Mouse (Mus musculus): ENCODE results near the gene Hpf1. TPM values are rescaled to one million over a fixed set of nuclear protein-coding genes. Genes with fewer than 3 reads are reported as not detected.

Gene Hpf1
- polyA plus RNA-seq, 1 experiment from 2014 or later, result 75.8 TPM

GRCm38 (mm10) chr8:60865504-60866114 is 24.6 kb upstream of the Hpf1 start:
- Histone ChIP-seq H3K27me3 (ENCODE audit: control insufficient read depth, insufficient read depth, low read length) (no peaks in the 10 kb centered on the region), H3K4me2 (no peak overlapping the region), H3K9ac (ENCODE audit: low read depth, low read length) (no peak overlapping the region), H3K4me1 (ENCODE audit: control insufficient read depth, insufficient read depth, low read length) (no peaks in the 10 kb centered on the region), H3K27ac (ENCODE audit: low read depth, low read length) (no peak overlapping the region), H3K36me3 (ENCODE audit: control insufficient read depth, insufficient read depth, low read length) (no peaks in the 10 kb centered on the region), H3K4me3 (ENCODE audit: low read depth, low read length) (no peak overlapping the region), H3K9me3 (replicated peaks; ENCODE audit: control insufficient read depth, low read length) (no peaks in the 10 kb centered on the region)
- WGBS (ENCODE audit: insufficient replicate concordance), result 32% methylated on average over 3 of the region's 3 CpGs
- no peak for ATAC-seq (replicated peaks; ENCODE audit: insufficient number of reproducible peaks, low FRiP score, low TSS enrichment)

GRCm38 (mm10) chr8:60867468-60868115 is 22.6 kb upstream of the Hpf1 start:
- no peaks in the 10 kb centered on the region for H3K36me3 ChIP-seq (ENCODE audit: control insufficient read depth, insufficient read depth, low read length)
- no peak for ATAC-seq (replicated peaks; ENCODE audit: insufficient number of reproducible peaks, low FRiP score, low TSS enrichment)
- no peaks in the 10 kb centered on the region for H3K27me3 ChIP-seq (ENCODE audit: control insufficient read depth, insufficient read depth, low read length)
- H3K9ac ChIP-seq (ENCODE audit: low read depth, low read length), result no peak overlapping the region
- H3K4me1 ChIP-seq (ENCODE audit: control insufficient read depth, insufficient read depth, low read length), result no peaks in the 10 kb centered on the region
- H3K4me3 ChIP-seq (ENCODE audit: low read depth, low read length), result no peak overlapping the region
- H3K27ac ChIP-seq (ENCODE audit: low read depth, low read length), result no peak overlapping the region
- H3K9me3 ChIP-seq (replicated peaks; ENCODE audit: control insufficient read depth, low read length), result no peaks in the 10 kb centered on the region
- no peak overlapping the region for H3K4me2 ChIP-seq
- WGBS (ENCODE audit: insufficient replicate concordance), result 54% methylated on average over 4 of the region's 4 CpGs

GRCm38 (mm10) chr8:60868236-60868965 is 21.8 kb upstream of the Hpf1 start:
- Histone ChIP-seq H3K36me3 (ENCODE audit: control insufficient read depth, insufficient read depth, low read length) (no peaks in the 10 kb centered on the region), H3K9ac (ENCODE audit: low read depth, low read length) (no peak overlapping the region), H3K9me3 (replicated peaks; ENCODE audit: control insufficient read depth, low read length) (no peaks in the 10 kb centered on the region), H3K4me2 (no peak overlapping the region), H3K4me3 (ENCODE audit: low read depth, low read length) (no peak overlapping the region), H3K27ac (ENCODE audit: low read depth, low read length) (no peak overlapping the region), H3K4me1 (ENCODE audit: control insufficient read depth, insufficient read depth, low read length) (no peaks in the 10 kb centered on the region), H3K27me3 (ENCODE audit: control insufficient read depth, insufficient read depth, low read length) (no peaks in the 10 kb centered on the region)
- no peak for ATAC-seq (replicated peaks; ENCODE audit: insufficient number of reproducible peaks, low FRiP score, low TSS enrichment)
- 74% methylated on average over 4 of the region's 4 CpGs for WGBS (ENCODE audit: insufficient replicate concordance)

- ATAC-seq (replicated peaks; ENCODE audit: insufficient number of reproducible peaks, low FRiP score, low TSS enrichment), result no peak
- 80% methylated on average over 2 of the region's 2 CpGs for WGBS (ENCODE audit: insufficient replicate concordance)
- Histone ChIP-seq H3K4me3 (ENCODE audit: low read depth, low read length) (no peak overlapping the region), H3K9me3 (replicated peaks; ENCODE audit: control insufficient read depth, low read length) (no peaks in the 10 kb centered on the region), H3K4me2 (no peak overlapping the region), H3K27ac (ENCODE audit: low read depth, low read length) (no peak overlapping the region), H3K4me1 (ENCODE audit: control insufficient read depth, insufficient read depth, low read length) (no peaks in the 10 kb centered on the region), H3K9ac (ENCODE audit: low read depth, low read length) (no peak overlapping the region), H3K36me3 (ENCODE audit: control insufficient read depth, insufficient read depth, low read length) (no peaks in the 10 kb centered on the region), H3K27me3 (ENCODE audit: control insufficient read depth, insufficient read depth, low read length) (no peaks in the 10 kb centered on the region)
Observed at GRCm38 (mm10) chr8:60869761-60870160, 20.5 kb upstream of the Hpf1 start.

- WGBS (ENCODE audit: insufficient replicate concordance), result 78% methylated on average over 13 of the region's 13 CpGs
- Histone ChIP-seq H3K27me3 (ENCODE audit: control insufficient read depth, insufficient read depth, low read length) (no peaks in the 10 kb centered on the region), H3K9ac (ENCODE audit: low read depth, low read length) (no peak overlapping the region), H3K4me1 (ENCODE audit: control insufficient read depth, insufficient read depth, low read length) (no peaks in the 10 kb centered on the region), H3K27ac (ENCODE audit: low read depth, low read length) (no peak overlapping the region), H3K4me2 (no peak overlapping the region), H3K4me3 (ENCODE audit: low read depth, low read length) (no peak overlapping the region), H3K36me3 (ENCODE audit: control insufficient read depth, insufficient read depth, low read length) (no peaks in the 10 kb centered on the region), H3K9me3 (replicated peaks; ENCODE audit: control insufficient read depth, low read length) (no peaks in the 10 kb centered on the region)
- no peak for ATAC-seq (replicated peaks; ENCODE audit: insufficient number of reproducible peaks, low FRiP score, low TSS enrichment)
Observed at GRCm38 (mm10) chr8:60870231-60871193, 19.7 kb upstream of the Hpf1 start.

GRCm38 (mm10) chr8:60878617-60879016 is 11.6 kb upstream of the Hpf1 start:
- Histone ChIP-seq H3K27me3 (ENCODE audit: control insufficient read depth, insufficient read depth, low read length) (no peaks in the 10 kb centered on the region), H3K4me3 (ENCODE audit: low read depth, low read length) (no peak overlapping the region), H3K36me3 (ENCODE audit: control insufficient read depth, insufficient read depth, low read length) (no peaks in the 10 kb centered on the region), H3K4me1 (ENCODE audit: control insufficient read depth, insufficient read depth, low read length) (no peaks in the 10 kb centered on the region), H3K4me2 (no peak overlapping the region), H3K9me3 (replicated peaks; ENCODE audit: control insufficient read depth, low read length) (no peaks in the 10 kb centered on the region), H3K9ac (ENCODE audit: low read depth, low read length) (no peak overlapping the region), H3K27ac (ENCODE audit: low read depth, low read length) (no peak overlapping the region)
- no peak for ATAC-seq (replicated peaks; ENCODE audit: insufficient number of reproducible peaks, low FRiP score, low TSS enrichment)
- 52% methylated on average over 2 of the region's 2 CpGs for WGBS (ENCODE audit: insufficient replicate concordance)

GRCm38 (mm10) chr8:60883419-60884137 is 6.6 kb upstream of the Hpf1 start:
- H3K36me3 ChIP-seq (ENCODE audit: control insufficient read depth, insufficient read depth, low read length), result no peaks in the 10 kb centered on the region
- 78% methylated on average over 4 of the region's 4 CpGs for WGBS (ENCODE audit: insufficient replicate concordance)

GRCm38 (mm10) chr8:60886736-60887135 is 3.5 kb upstream of the Hpf1 start:
- Histone ChIP-seq H3K36me3 (ENCODE audit: control insufficient read depth, insufficient read depth, low read length) (no peaks in the 10 kb centered on the region), H3K9ac (ENCODE audit: low read depth, low read length) (no peak overlapping the region), H3K4me2 (no peak overlapping the region), H3K27ac (ENCODE audit: low read depth, low read length) (no peak overlapping the region), H3K9me3 (replicated peaks; ENCODE audit: control insufficient read depth, low read length) (no peaks in the 10 kb centered on the region), H3K27me3 (ENCODE audit: control insufficient read depth, insufficient read depth, low read length) (no peaks in the 10 kb centered on the region), H3K4me3 (ENCODE audit: low read depth, low read length) (no peak overlapping the region), H3K4me1 (ENCODE audit: control insufficient read depth, insufficient read depth, low read length) (peaks cover 9% of the 10 kb centered on the region)
- WGBS (ENCODE audit: insufficient replicate concordance), result 70% methylated on average over 6 of the region's 6 CpGs
- ATAC-seq (replicated peaks; ENCODE audit: insufficient number of reproducible peaks, low FRiP score, low TSS enrichment), result no peak

More at GRCm38 (mm10) chr8:60883419-60884137, 6.6 kb upstream of the Hpf1 start:
- Histone ChIP-seq H3K27me3 (ENCODE audit: control insufficient read depth, insufficient read depth, low read length) (no peaks in the 10 kb centered on the region), H3K9me3 (replicated peaks; ENCODE audit: control insufficient read depth, low read length) (no peaks in the 10 kb centered on the region), H3K9ac (ENCODE audit: low read depth, low read length) (no peak overlapping the region), H3K4me3 (ENCODE audit: low read depth, low read length) (no peak overlapping the region), H3K27ac (ENCODE audit: low read depth, low read length) (no peak overlapping the region), H3K4me2 (no peak overlapping the region), H3K4me1 (ENCODE audit: control insufficient read depth, insufficient read depth, low read length) (no peaks in the 10 kb centered on the region)
- ATAC-seq (replicated peaks; ENCODE audit: insufficient number of reproducible peaks, low FRiP score, low TSS enrichment), result no peak
